Mouse (Mus musculus) left cerebral cortex, postnatal 36 days (tissue): ENCODE measurements around the gene Nnmt. TPM values are rescaled to one million over a fixed set of nuclear protein-coding genes. Genes with fewer than 3 reads are reported as not detected.

Source experiments
- DNase-seq, 2 experiments: peaks; one replicate each; pipeline ENCODE4 v3.0.0; 2021 to 2022; ENCODE audit warnings: low spot score in 2 of 2, mixed read lengths in 1 of 2
- intact Hi-C: fragments of 180-260 bp; cut with DNase I; formaldehyde crosslinking; loops from one replicate; pipeline ENCODE4 v1.15.1; 2025
- total RNA-seq, 2 experiments: library from RNA; stranded (reverse); gene quantifications; 2 replicates each; pipeline ENCODE4 v1.2.3; 2021

Gene Nnmt
- total RNA-seq, 2 experiments from 2014 or later: 0.62 to 0.91 TPM

DNA sequence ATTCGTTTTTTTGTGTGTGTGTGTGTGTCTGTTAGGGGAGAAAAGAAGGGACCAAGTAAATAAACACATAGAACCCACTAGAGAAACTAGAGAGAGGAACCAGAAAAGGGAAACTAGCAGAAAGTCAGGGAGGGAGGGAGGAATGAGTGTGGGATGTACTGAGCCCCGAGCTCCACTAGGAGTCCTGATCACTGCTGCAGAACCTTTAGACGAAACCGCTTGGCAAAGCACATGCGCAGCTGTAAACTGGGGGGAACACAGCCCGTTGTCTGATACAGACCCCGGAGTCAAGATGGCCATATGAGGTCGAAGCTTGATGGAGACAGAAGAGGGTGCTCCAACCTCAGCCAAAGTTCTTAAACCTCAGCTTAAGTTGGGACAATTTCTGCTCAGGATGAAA lies 11.0 kb downstream of the Nnmt start:
- DNase-seq: no peak
- intact Hi-C loops: no loop called here

DNA sequence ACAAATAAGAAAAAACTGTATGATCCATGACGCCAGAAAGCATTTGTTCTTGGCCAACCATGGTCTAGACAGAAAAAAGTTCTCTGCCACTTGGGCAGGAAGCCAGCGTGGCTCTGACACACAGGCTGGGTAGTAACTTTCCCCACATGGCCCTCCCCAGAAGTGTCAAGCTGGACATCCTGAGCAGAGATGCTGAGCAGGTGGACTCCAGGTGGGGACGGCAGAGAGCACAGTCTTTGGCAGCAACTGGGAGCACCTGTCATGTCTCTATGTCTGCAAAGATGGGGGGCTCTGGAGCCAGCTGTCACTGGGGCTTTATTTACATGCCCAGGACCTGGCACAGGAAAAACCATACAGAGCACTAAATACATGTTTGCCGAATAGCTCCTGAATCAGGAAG lies 14.3 kb downstream of the Nnmt start:
- intact Hi-C loops: no loop called here

DNA sequence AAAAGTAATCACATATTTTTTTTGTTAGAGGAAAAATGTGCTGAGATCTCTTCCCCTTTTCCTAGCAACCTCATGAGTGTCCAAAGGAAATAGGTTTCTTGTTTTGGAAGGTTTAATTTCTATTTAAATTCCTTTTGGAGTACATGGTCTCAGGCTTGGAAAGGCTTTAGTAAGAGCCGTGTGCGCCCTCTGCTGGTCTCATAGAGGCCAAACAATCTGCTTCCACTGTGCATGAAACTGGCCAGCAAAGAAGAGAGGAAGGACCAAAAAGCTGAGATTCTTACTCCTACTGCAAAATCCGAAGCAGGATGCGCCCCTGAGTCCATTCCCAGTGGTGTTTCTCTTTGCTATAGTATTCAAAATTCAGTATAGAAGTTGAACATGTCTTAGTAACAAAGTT lies 18.6 kb downstream of the Nnmt start:
- peak; percentile 35 to 59 for DNase-seq
- intact Hi-C loops: loop anchor here (10.0 kb wide), 1 partner anchor 322 kb away; no protein-coding TSS in a partner anchor

More for the DNA sequence above, 14.3 kb downstream of the Nnmt start:
- DNase-seq: no peak

DNA sequence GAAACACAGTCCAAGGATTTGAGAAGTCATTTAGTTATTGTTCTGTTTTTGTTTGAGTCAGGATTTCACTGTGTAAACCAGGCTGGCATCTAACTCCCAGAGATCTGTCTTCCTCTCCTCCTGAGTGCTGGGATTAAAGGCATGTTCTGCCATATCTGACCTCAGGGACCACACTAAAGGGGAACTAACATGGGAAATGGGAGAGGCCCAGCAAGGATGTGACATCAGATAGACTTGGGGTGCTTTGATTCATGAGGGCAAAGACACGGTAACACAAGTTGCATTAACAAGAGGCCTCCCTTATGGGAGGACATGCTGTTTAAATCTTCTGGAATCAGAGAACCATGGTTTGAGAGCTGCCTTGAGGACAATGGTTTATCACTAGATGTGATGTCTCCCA lies 24.1 kb downstream of the Nnmt start:
- intact Hi-C loops: loop anchor here (10.0 kb wide), 1 partner anchor 316 kb away; no protein-coding TSS in a partner anchor
- no peak for DNase-seq

DNA sequence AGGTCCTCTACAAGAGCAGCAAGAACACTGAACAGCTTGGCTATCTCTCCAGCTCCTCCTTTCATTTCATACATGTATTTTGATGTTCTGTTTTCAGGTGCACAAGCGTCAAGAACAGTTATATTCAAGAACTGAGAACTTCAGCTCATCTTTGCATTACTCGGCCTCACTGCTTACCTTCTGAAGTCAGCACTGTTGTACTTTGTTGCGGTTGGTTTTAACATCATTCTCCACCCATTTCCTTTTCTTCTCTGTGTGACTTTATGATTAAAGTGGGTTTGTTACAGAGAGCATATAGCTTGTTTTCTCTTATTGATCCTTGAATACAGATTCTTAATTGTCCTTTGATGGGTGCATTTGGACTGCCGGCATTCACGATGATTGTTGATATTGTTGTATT lies 42.6 kb downstream of the Nnmt start:
- no peak for DNase-seq
- intact Hi-C loops: no loop called here

DNA sequence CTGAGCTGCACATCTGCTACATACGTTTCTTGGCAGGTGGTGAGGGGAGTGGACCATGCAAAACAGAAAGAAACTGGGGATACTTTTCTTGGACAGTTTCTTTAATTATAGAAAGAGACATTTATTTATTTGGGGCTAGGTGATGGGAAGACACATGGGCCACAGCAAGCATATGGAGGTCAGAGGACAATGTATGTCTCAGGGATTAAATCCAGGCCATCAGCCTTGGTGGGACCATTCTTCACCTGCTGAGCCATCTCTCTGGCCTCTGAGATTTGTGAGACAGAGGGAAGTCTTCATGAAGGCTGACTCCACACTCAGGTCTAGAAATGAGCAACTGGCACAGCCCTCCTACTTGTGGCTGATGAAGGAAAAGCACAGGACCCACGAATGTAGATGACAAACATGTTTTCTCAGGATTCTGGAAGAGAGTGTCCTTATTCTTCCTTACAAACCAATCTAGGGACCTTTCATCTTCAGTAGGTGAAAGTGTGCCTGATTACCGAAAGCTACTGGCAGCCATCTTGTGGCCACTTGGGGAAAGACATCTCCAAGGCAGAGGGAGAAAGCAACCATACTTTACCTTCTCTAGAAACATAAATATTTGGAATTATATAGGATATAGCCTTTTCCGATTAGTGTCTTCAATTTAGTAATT lies 45.3 kb downstream of the Nnmt start:
- intact Hi-C loops: loop anchor here (2.0 kb wide), 1 partner anchor 93 kb away; no protein-coding TSS in a partner anchor
- peak; percentile 39 to 50 for DNase-seq

DNA sequence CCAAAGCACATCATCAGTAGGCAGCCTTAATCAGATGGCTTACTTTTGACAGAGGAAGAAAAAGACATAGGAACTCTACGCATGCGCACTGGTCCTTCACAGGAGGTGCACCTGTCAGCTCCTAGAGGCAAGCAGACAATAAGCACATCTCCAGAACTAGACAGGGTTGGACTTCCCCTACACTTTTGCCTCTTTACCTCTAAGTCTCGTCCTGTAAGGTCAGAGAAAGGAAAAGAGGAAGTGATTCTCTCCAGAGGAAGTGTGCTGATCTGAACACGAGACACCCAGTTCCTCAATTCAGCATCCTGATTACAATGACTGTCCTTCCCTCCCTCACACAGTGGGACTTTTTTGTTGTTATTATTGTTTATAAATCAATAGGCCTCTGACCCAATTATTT lies 46.3 kb downstream of the Nnmt start:
- intact Hi-C loops: loop anchor here (2.0 kb wide), 1 partner anchor 92 kb away; no protein-coding TSS in a partner anchor
- no peak for DNase-seq

DNA sequence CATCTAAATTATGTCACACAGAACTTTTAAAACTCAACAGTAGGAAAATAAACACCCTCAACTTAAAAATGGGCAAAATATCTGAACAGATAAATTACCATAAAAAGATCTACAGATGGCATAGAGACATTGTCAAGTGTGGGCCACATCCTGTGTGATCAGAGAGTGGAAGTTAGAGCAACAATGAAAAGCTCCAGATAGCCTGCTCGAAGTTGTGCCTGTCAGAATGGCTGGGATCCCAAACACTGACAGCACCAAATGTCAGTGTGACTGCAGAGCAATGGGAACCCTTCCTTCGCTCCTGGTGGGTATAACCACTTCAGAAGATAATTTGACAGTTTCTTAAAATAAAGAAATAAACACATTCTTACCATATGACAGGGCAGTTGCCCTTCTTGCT lies 55.9 kb downstream of the Nnmt start:
- DNase-seq: no peak
- intact Hi-C loops: no loop called here

DNA sequence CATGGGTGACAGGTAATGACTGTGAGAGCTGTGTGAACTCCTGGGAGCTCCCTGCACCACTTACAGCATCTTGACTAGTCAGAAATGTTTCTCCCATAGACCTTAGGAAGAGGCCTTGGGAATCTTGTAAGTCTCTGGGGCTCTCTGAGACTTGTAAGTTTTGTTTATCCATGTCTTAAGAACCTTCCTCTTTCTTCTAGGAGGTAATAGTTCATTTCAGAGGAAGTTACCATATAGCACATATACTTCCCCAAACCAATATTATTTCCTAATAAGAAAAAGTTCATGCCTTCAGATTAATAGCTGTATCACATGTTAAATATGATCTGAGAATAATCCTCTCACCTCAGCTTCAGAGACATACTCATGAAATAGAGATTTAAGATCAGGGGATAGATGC lies 57.7 kb downstream of the Nnmt start:
- intact Hi-C loops: no loop called here
- no peak for DNase-seq

Other genes starting within 250 kb of the Nnmt start
- gene Rexo2, start 124.5 kb downstream of the Nnmt start, total RNA-seq: 100 to 1,000 TPM in 1 of 2 experiments, 10 to 100 TPM in 1; 97.9 to 101 TPM
- gene Rbm7, start 109.9 kb downstream of the Nnmt start, total RNA-seq: 10 to 100 TPM; 35.2 to 36.5 TPM
- 10 to 100 TPM; 11.0 to 12.0 TPM for gene Gm5617, start 109.7 kb downstream of the Nnmt start, total RNA-seq
- 10 to 100 TPM; 75.1 to 93.6 TPM for gene Zbtb16, start 231.1 kb upstream of the Nnmt start, total RNA-seq